Mouse (Mus musculus): Measurements from ENCODE around the gene Mkrn3. TPM values are rescaled to one million over a fixed set of nuclear protein-coding genes. Genes with fewer than 3 reads are reported as not detected.

The Mkrn3 gene
- polyA plus RNA-seq, 1 experiment = not detected

DNA sequence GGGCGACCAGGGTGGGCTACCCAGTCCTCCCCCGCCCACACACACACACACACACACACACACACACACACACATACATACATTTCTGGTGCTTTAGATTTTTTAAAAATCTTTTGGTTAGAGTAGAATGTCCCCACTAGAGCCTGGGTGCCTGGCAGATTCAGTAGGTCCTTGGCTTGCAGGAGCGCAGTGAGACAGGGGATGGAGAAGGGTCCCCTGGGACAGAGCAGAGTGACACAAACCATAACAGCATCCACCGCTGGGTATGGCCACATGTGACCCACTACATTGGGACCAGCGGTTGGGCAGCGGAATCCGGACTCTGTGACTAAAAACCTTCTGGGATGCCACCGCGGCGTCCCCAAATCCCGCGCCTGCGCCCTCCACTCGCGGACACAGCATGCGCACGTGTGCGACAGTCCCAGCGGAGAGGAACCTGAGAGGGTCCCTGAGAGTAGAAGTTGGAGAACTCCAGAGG lies 13.3 kb downstream of the Mkrn3 start:
- WGBS = 48% methylated on average over 19 of the region's 19 CpGs
- peak overlapping the region; percentile 37 for H3K4me3 ChIP-seq (ENCODE audit: insufficient read depth, low read depth, low read length)
- no peak overlapping the region for H3K27ac ChIP-seq (ENCODE audit: insufficient read depth, low read depth, low read length)
- H3K4me1 ChIP-seq (ENCODE audit: control insufficient read depth, insufficient read depth, low read length) = 0 out of 2 replicates have a peak, but pooled peaks cover 3% of the 10 kb centered on the region
- TF ChIP-seq POLR2A (IDR thresholded peaks at IDR 0.05; ENCODE audit: insufficient read depth, low read depth, low read length) = no peak
- TF ChIP-seq CTCF (IDR thresholded peaks at IDR 0.05; ENCODE audit: insufficient read depth, low read depth, low read length) = no peak

- Histone ChIP-seq H3K4me3 (ENCODE audit: insufficient read depth, low read depth, low read length) (no peak overlapping the region), H3K4me1 (ENCODE audit: control insufficient read depth, insufficient read depth, low read length) (no peaks in the 10 kb centered on the region), H3K27ac (ENCODE audit: insufficient read depth, low read depth, low read length) (no peak overlapping the region)
- 56% methylated on average over 1 of the region's 1 CpGs for WGBS
- TF ChIP-seq CTCF (IDR thresholded peaks at IDR 0.05; ENCODE audit: insufficient read depth, low read depth, low read length) (no peak), POLR2A (IDR thresholded peaks at IDR 0.05; ENCODE audit: insufficient read depth, low read depth, low read length) (no peak)
Observed at GRCm38 (mm10) chr7:62392202-62392601, 27.7 kb downstream of the Mkrn3 start.

DNA sequence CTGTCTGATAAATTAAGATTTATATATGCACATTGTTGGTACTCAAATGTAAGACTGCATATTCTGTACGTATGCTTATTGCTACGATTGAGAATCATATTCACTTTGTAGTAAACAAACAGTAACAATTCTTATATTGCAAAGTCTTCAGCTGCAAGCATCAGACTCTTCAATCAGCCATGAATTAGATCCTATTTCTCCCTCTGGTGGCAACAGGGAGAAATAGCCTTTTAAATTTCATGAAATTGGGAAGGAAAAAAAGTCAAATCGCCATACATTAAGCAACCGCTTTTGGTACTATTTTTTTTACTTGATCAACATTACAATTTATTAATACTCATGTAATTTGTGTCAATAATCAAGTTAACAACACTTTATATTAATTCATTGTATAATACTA lies 31.6 kb downstream of the Mkrn3 start:
- WGBS = 44% methylated on average over 4 of the region's 4 CpGs
- no peak overlapping the region for H3K27ac ChIP-seq (ENCODE audit: insufficient read depth, low read depth, low read length)
- H3K4me1 ChIP-seq (ENCODE audit: control insufficient read depth, insufficient read depth, low read length) = no peaks in the 10 kb centered on the region
- H3K4me3 ChIP-seq (ENCODE audit: insufficient read depth, low read depth, low read length) = no peak overlapping the region
- TF ChIP-seq POLR2A (IDR thresholded peaks at IDR 0.05; ENCODE audit: insufficient read depth, low read depth, low read length) = no peak
- no peak for TF ChIP-seq CTCF (IDR thresholded peaks at IDR 0.05; ENCODE audit: insufficient read depth, low read depth, low read length)

- WGBS = 14% methylated on average over 2 of the region's 2 CpGs
- H3K4me1 ChIP-seq (ENCODE audit: control insufficient read depth, insufficient read depth, low read length) = peaks cover 1% of the 10 kb centered on the region
- H3K27ac ChIP-seq (ENCODE audit: insufficient read depth, low read depth, low read length) = no peak overlapping the region
- no peak for TF ChIP-seq CTCF (IDR thresholded peaks at IDR 0.05; ENCODE audit: insufficient read depth, low read depth, low read length)
- TF ChIP-seq POLR2A (IDR thresholded peaks at IDR 0.05; ENCODE audit: insufficient read depth, low read depth, low read length) = no peak
- no peak overlapping the region for H3K4me3 ChIP-seq (ENCODE audit: insufficient read depth, low read depth, low read length)
Observed at GRCm38 (mm10) chr7:62382391-62382790, 37.5 kb downstream of the Mkrn3 start.

DNA sequence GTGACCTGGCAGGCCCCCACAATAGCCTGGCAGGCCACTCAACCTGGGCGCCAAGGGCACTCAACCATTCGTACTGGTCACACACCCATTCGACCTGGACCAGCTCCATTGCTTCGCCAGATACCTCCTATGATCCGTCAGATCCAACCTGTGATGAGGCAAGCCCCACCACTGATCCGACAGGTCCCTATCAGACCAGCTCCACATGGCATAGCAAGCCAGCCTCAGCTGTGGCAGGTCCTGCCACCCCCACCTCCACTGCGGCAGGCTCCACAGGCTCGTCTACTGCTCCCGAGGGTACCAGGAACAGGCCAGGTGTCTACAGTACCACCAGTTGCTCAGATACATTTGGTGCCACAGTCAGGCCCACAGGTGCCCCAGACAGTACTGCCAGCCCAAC lies 41.4 kb downstream of the Mkrn3 start:
- Histone ChIP-seq H3K4me1 (ENCODE audit: control insufficient read depth, insufficient read depth, low read length) (peaks cover 7% of the 10 kb centered on the region), H3K27ac (ENCODE audit: insufficient read depth, low read depth, low read length) (no peak overlapping the region), H3K4me3 (ENCODE audit: insufficient read depth, low read depth, low read length) (no peak overlapping the region)
- TF ChIP-seq CTCF (IDR thresholded peaks at IDR 0.05; ENCODE audit: insufficient read depth, low read depth, low read length) (no peak), POLR2A (IDR thresholded peaks at IDR 0.05; ENCODE audit: insufficient read depth, low read depth, low read length) (no peak)
- WGBS = 92% methylated on average over 9 of the region's 9 CpGs

GRCm38 (mm10) chr7:62377313-62377712 lies 42.6 kb downstream of the Mkrn3 start:
- TF ChIP-seq POLR2A (IDR thresholded peaks at IDR 0.05; ENCODE audit: insufficient read depth, low read depth, low read length) (no peak), CTCF (IDR thresholded peaks at IDR 0.05; ENCODE audit: insufficient read depth, low read depth, low read length) (no peak)
- no peak overlapping the region for H3K27ac ChIP-seq (ENCODE audit: insufficient read depth, low read depth, low read length)
- H3K4me3 ChIP-seq (ENCODE audit: insufficient read depth, low read depth, low read length) = peak overlapping the region; percentile 15
- WGBS = 37% methylated on average over 14 of the region's 14 CpGs
- peaks cover 7% of the 10 kb centered on the region for H3K4me1 ChIP-seq (ENCODE audit: control insufficient read depth, insufficient read depth, low read length)

DNA sequence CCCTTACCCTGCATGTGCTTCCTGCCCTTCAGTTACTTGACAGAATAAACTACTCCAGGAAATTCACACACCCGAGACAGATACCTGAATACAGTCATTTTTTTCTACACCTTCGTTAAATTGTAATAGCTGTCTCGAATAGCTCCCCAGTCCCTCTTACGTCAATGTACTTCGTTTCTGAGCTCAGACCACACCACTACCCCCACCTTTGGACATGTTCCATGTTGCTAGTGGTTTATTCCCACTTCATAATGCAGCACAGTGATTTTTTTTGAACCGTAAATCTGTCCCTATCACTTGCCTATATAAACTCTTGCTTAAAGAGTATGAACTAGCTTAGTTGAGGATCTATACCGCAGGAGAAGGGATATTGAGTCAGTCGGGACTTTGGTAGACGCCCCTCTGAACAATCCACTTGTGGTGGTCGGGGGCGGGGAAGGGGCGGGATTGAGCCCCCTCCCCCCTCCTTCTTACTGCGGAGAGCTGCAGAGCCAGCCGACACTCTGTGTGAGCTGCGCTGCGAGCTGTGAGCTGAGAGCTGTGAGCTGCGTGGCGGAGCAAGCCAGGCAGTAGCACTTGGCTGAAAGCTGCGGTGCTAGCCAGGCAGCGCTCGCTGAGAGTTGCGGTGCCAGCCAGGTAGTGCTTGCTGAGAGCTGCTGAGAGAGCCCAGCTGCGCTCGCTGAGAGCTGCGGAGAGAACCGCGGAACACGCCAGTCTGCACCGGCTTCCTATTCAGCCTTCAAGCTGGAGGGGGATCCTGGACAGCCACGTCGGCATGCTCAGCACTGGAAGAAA lies 43.2 kb downstream of the Mkrn3 start, which contains the start of gene Magel2:
Gene Magel2, plus strand, starts transcription at position 501 of the 795 bp plus-strand sequence.
- TF ChIP-seq CTCF (IDR thresholded peaks at IDR 0.05; ENCODE audit: insufficient read depth, low read depth, low read length) (no peak), POLR2A (IDR thresholded peaks at IDR 0.05; ENCODE audit: insufficient read depth, low read depth, low read length) (no peak)
- peaks cover 7% of the 10 kb centered on the region for H3K4me1 ChIP-seq (ENCODE audit: control insufficient read depth, insufficient read depth, low read length)
- WGBS = 23% methylated on average over 31 of the region's 31 CpGs
- H3K4me3 ChIP-seq (ENCODE audit: insufficient read depth, low read depth, low read length) = peak within 1 kb of the TSS; percentile 15
- H3K27ac ChIP-seq (ENCODE audit: insufficient read depth, low read depth, low read length) = no peak within 1 kb of the TSS

DNA sequence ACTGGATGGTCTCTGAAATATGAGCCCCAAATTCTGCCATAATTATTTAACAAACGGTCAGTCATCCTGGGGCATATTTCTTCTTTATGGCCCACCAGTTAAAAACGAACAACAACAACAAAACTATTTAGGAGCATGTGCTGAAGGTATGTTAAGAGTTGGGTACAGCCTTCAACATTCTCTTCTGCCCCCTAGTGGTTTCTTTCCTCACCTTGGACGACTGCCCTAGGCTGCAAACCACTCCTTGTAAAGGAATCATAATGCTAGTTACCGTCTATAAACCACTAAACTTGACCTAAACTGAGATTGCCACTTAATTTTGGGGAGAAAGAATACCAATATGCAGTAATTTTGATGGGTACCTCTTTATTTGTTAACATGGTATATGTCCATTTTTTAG lies 44.3 kb downstream of the Mkrn3 start:
- no peak overlapping the region for H3K4me3 ChIP-seq (ENCODE audit: insufficient read depth, low read depth, low read length)
- H3K27ac ChIP-seq (ENCODE audit: insufficient read depth, low read depth, low read length) = no peak overlapping the region
- no peak for TF ChIP-seq CTCF (IDR thresholded peaks at IDR 0.05; ENCODE audit: insufficient read depth, low read depth, low read length)
- no peak for TF ChIP-seq POLR2A (IDR thresholded peaks at IDR 0.05; ENCODE audit: insufficient read depth, low read depth, low read length)
- 31% methylated on average over 4 of the region's 4 CpGs for WGBS
- peaks cover 7% of the 10 kb centered on the region for H3K4me1 ChIP-seq (ENCODE audit: control insufficient read depth, insufficient read depth, low read length)

Other genes starting within 250 kb of the Mkrn3 start
- gene Ndn, start 73.6 kb downstream of the Mkrn3 start, polyA plus RNA-seq (2012; ENCODE audit: insufficient read depth, insufficient read length, low replicate concordance, missing spikeins) = 110 TPM in 1 of 2 replicates, not detected in the other
- gene Magel2, start 43.1 kb downstream of the Mkrn3 start, polyA plus RNA-seq (2012; ENCODE audit: insufficient read depth, insufficient read length, low replicate concordance, missing spikeins) = not detected in 2 replicates
- not detected in 2 replicates for gene Peg12, start 44.4 kb upstream of the Mkrn3 start, polyA plus RNA-seq (2012; ENCODE audit: insufficient read depth, insufficient read length, low replicate concordance, missing spikeins)